Mouse (Mus musculus): Measurements from ENCODE around the gene Prox1.

The Prox1 gene

DNA sequence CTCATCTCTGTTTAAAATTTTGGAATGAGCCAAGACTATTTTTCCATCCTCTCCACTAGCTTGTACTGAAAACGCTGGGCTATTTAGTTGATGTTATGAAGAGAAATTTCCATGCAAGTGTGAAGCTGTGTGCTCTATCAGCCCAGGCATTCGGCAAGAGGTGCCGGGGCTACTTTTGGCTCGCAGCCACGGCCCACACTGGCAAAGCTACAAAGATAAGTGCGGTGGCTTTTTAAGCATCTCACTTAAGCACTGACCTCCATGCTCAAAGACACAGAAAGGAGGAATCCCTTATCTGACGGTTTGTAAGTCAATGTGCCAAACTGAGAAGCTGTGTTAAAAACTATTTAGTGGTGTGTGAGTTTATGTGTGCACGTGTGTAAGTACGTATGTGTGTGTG lies 26.9 kb downstream of the Prox1 start:
- no peak for DNase-seq (ENCODE audit: low spot score)

DNA sequence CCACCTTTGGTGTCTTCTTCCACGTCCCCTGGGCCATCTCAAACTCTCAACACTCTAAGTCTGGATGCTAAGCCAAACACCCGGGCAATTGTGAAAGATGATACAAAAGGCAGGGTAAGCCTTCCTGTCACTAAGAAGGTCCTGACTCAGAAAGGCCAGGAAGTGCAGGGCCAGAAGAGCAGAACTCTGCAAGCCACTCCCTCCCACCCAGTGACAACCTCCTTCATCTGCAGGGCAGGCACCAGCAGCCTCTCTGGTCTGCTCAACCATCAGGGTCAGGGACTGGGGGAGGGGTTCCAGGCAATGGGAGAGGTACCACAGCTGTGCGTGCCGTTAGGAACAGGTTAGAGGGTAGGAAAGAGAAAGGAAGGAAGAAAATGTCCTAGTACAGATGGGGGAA lies 27.9 kb downstream of the Prox1 start:
- no peak for DNase-seq (ENCODE audit: low spot score)

DNA sequence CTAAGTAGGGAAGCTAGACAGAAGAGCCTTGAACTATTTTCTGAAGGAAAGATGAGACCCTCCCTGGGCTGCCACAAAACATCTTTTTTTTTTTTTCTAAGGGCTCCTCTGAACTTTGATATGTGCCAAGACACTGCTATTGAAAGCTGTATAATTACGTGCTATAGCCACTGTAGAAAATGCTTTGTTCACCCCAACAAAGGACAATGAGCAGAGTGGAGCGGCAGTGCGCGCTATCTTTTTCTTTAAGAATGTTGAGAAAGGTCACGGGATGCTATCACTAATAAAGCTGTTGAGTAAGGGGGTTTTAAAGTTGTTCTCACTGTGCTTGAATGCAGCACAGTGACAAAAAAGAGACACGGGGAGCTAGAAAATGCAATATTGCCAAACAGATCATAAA lies 30.0 kb downstream of the Prox1 start:
- no peak for DNase-seq (ENCODE audit: low spot score)

DNA sequence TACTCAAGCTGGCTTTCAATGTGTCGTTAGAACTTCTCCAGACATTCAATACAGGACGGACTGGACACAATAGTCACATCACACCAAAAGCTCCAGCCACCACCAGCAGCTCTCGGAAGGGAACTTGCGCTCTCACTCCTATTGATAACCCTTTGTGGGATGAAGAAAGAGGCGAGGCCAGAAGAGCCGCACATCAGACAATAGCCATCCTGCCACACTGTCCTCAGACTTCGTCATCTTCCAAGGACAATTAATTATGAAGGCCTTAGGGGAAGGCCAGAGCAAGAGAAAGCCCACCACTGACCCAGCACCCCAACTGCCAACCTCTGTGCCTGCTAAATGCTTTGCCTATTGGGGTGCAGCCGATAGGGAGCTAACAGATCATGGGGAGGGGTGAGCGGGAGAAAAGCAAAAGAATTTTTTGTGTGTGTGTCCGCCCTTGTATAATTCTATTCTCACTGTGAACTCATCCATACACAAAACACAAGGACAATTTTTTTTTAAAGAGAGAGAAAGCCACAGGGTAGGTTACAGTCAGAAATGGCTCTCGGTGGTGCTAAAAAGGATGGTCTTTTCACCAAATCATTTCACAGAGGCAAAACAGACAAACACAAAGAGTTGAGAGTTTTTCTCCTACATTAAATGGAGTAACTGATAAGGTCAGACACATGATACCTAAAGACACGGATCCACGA lies 30.7 kb downstream of the Prox1 start:
- DNase-seq (ENCODE audit: low spot score): no peak

DNA sequence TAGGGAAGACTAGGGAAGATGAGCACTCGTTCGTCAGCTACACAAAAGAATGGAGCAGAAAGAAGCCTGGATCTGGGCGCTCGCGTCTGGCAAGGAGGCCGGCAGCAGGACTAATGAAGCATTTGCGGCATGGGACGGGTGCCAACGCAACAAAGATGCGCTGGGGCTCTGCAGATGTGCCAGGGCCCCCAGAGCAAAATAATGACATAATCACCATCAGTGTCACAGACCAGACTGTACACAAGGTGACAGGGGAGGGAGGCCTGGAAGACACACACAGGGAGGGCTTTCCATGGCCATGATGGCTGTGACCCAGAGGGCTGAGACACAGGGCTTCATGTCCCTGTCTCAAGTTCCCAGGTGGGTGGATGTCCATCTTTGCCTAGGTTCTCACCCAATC lies 32.6 kb downstream of the Prox1 start:
- no peak for DNase-seq (ENCODE audit: low spot score)

DNA sequence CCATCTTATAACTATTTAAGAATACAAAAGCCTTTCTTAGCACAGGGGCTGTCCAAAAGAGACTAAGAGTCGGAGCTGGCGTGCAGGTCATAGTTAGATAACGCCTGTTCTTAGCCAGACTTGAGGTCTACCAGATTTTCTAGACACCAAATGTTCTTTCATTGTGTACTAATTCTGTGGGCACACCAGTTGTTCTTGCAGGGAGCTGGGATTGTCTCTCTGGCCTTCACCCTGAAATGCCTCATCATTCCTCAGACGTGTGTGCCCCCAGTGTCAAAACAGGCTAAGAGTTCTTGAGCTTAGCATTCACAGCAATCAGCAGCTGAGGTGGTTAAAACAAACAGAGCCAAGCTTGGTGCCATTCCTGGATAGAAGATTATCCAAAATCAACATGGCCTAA lies 37.6 kb downstream of the Prox1 start:
- no peak for DNase-seq (ENCODE audit: low spot score)

DNA sequence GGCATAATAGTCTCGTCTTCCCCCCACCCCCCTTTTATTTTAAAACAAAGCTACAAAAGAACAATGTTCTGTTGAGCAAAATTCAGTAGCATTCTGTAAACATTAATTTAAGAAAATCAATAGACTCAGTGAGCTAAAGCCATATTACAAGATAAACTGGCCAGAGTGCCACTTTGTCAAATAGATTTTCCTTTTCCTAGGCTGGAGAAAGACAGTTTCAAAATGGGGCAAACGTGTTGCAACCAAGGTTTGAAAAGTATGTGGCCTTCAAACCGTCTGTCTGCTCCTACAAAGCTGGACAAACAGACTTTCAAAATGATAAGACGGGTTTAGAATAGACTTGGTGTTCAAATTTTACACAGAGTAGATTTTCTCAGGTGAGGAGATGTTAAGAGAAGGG lies 39.6 kb downstream of the Prox1 start:
- DNase-seq (ENCODE audit: low spot score): no peak

DNA sequence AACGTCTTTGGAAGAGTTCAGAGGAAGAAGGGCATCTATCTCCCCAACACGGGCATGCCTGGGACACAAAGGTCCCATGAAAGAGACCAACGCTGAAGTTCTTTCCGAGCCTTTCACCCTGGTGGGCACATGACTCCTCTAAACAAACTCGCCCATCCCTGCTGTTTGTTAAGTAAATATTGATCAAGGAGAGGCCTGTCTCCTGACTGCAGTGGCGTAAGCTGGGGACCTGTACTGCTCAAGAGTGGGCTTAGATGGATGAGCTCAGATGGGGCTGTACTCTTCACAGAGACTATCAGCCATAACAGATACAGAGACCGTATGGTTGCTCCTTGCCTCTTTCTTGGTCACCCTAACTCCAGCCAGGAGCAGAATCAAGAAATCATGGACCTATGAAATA lies 41.0 kb downstream of the Prox1 start:
- no peak for DNase-seq (ENCODE audit: low spot score)

DNA sequence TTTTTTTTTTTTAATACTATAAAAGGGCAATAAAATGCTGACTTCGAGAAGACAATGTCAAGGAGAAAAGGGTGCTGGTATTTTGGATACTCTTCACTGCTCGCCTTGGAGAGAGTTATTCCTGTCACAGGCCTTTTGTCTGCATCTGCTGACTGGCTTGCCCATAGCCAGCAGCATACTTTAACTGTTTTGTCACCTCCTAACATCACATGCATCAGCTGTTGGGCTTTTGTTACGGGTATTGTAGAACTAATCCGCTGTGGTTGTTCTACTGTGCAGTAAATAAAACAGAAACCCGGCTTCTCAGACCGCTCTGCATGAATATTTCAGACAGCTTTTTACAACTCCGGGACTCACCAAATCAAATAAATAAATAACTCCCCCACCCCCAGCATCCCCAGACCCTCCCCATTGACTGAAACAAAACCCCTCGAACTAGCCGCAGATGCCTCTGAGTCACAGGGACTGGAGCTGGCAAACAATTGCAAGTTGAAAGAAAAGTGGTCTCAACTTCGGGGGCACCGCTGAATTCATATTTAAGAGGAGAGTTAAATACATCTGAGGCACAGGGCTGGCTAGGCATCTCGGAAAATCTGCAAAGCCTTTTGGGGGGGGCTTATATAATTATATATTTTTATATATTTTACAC lies 41.7 kb downstream of the Prox1 start:
- no peak for DNase-seq (ENCODE audit: low spot score)

DNA sequence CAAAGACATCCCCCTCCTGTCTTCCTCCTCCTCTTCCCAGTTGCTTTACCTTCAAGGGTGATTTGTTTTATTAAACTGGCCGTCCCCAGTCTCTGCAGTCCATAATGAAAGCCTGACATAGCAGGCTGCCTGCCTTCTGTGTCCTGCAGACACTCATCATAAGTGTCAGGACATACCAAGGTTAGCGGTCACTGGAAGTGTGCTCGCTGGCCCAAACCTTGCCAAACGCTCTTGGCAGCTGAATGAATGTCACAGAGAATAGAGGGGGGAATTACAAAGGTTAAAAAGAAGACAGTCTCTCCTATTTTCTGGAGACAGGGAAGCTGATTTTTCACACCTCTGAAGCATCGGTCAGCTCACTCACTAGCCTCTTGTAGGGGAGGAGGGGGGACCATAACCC lies 42.6 kb downstream of the Prox1 start:
- DNase-seq (ENCODE audit: low spot score): no peak

DNA sequence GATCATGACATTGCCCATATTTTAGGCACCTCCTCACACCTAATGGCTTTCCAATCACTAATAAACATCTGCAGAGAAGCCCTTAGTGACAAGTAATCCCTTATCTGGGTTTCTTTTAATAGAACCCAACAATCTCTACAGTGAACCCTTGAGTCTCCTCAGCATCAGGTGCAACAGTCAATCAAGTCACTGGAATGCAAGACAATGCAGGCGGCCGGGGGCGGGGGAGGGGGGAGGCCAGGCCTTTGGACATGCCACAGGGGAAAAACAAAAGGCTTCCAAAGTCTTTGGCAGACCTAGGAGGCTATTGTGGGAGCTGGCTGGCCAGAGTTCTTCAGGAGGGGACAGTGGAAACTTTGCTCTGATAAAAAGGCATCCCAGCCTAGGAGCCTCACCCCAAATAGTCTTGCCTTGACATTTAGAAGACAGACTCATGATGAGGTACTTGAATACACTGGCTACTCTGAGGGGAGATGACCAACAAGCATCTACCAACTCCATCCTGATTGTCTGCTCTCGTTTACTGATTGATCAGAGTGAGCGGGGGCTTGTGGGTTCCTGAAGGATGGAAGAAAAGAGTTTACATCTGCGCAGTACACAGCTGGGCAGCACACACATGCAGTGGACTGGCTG lies 43.2 kb downstream of the Prox1 start:
- DNase-seq (ENCODE audit: low spot score): no peak

DNA sequence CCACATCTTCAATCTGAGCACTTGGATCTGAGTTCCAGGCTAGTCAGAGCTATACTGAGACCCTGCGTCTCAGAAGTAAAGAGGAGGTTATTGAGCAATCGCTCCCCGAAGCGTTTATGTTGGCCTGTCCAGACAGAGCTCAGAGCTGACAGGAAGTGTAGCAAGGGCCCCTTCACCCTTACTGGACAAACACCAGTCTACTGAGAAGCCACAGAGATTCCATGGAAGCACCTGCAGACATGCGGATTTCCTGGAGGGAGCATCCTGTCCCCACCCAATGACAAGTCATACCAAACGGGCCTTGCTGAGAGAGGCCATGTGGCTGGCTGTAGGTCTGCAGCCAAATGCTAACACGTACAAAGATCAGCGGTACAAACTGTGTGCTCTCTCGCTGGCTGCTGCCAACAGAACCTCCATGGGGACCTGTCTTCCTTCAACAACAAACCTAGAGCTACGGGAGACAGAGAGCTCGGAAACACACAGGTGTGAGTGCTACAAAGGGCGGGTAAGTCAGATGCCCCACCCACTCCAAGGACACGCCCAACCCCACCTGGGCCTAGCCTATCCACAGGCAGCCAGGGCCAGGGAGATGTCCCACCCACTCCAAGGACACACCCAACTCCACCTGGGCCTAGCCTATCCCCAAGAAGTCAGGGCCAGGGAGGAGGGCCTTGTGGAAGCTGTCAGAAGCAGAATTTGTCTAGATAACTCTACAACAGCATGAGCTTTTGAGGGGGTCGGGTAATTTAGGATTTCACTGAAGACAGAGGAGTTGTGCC lies 45.4 kb downstream of the Prox1 start:
- DNase-seq (ENCODE audit: low spot score): no peak

DNA sequence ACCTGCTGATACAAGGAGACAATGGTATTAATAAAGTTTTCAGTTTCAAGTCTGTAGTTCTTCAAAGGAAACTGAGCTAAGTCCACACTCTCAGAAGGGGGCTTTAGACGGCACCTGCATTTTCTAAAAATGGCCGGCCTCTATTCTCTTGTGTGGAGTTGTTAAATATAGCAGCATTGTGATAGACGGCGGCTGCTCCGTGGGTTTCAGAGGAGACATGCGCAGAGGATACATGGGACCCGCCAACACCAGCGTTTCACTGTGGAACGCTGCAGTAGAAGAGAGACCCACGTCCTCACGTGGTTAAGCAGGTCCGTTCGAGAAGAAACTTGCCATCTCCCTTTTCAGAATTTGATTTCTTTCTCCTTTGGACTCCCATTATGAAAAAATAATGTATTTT lies 47.1 kb downstream of the Prox1 start:
- DNase-seq (ENCODE audit: low spot score): no peak

DNA sequence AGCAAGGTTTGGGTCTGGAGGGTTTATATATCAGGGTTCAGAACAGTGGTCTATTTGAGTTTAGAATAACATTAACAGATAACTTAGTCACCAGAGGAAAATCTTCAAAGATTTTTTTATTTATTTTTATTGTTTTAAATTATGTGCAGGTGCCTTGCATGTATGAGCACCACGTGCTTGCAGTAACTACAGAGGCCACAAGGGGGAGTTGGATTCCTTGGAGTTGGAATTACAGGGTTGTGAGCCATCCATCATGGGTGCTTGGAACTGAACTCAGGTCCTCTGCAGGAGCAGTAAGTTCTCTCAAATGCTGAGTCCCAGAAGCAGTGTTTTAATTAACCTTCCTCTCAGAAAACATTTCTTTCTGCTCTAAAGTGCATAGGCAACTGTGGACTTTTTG lies 54.5 kb downstream of the Prox1 start:
- no peak for DNase-seq (ENCODE audit: low spot score)

DNA sequence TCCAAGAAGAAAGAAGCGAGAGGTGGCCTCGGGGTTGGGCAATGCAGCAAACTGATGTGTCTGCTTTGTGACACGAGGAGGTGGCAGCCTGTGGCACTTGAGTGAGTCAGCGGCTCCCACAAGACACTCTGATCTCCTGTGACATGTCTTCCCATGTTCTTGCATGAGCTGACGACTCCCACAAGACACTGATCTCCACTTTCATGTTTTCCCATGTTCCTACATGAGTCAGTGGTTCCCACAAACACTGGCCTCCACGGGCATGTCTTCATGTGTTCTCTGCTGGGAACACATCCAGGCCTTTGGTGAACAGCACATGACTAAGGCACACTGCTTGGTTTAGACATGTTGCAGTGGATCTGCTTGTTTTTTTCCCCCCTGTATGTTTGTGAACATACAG lies 58.8 kb downstream of the Prox1 start:
- no peak for DNase-seq (ENCODE audit: low spot score)

DNA sequence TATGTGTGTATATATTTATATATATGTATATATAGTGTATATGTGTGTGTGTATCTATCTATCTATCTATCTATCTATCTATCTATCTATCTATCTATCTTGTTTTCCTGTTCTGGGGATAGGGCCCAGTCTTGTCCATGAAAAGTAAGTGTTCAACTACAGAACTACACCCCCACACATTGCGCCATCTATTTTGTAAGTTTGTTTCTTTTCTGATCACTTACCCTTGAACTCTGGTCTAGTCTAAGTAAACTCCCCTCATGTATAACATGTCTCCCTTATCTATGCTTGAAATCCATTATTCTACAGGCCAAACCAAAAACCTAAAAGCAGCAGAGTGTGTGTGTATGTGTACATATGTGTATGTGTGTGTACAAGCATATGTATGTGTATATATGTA lies 62.9 kb downstream of the Prox1 start:
- no peak for DNase-seq (ENCODE audit: low spot score)

DNA sequence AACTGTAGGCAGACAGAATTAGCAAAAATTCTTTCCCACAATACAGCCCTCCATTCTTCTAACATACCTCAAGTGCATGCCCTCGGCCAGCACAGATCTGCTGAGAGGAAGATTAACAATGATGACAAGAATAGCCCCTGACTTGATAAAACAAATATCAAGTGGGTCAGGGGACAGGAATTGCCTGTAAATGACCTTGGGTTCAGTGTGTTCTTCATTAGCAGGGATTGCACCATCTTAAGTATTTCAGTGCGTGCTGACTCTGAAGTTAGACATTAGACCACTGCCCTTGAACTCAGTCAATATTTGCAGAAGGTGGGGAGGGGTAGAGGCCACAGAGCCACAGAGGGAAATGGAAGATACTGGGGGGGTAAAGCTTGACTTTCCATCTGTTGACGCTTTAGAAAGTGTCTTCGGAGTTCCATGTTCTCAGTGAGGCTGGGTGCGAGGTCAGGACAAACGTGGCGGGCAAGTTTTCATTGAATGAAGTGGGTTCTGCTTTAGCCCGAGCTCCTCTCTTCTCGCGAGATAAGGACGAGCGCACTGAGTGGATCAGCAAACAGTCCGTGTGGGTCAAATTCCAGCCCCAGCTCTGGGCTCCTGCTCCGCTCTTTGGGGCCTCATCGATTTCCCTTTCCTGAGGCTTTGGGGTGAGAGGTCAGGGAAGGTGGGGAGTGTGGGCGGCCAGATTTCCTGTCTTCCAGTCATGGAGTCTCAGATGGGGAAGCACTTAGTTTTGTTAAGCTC lies 63.7 kb downstream of the Prox1 start:
- no peak for DNase-seq (ENCODE audit: low spot score)

DNA sequence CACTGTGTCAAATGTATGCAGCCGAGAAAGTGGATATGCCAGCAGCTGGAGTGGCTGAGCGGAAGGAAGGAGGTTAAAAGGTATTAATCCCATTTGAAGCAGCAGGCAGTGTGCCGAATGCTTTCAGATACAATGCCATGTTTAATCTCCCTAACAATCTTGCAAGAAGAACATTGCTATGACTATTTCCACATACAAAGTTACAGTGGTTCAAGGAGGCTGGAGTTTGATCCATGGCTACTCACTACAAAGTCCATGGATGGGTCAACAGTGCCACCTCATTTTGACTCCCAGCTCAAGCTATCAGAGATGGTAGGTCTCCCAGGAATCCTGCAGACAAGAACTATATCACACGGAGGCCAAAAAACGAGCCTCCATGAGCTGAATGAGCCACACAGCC lies 64.5 kb downstream of the Prox1 start:
- no peak for DNase-seq (ENCODE audit: low spot score)

DNA sequence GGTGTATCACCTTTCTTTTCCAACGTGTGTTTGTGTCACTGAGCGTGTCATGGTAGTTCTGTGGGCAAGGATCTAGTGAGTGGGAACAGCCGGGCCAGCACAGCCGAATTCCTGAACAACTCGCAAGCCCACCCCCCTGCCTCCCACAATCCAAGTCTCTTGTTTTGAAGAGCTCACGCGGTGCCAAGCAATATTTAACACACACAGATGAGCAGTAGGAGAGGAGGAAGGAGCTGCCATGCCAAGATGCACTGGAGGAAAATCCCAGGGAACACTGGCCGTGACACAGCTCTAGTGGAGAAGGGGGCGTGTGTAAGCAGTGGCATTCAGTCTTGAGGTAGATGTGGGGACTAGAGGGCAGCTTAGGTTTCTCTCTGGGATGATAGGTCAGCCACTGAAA lies 77.2 kb downstream of the Prox1 start:
- no peak for DNase-seq (ENCODE audit: low spot score)

DNA sequence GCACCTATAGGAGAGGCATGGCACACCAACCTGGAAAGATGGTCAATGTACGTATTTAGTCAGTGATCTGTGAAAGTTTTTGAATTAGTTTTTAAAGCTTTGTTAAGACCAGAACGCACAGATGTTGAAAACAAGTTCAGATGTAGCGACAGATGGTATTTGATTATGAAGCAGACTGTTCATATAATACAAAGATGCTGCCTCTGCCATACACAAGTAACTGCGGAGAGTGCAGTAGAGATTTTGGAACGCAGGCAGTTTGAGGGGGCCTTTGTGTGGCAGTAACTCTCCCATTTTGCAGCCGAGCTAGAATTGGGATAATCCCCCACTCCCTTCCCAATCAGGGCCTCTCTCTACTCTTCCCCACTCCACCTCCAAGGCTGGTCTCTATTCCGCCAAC lies 78.4 kb downstream of the Prox1 start:
- no peak for DNase-seq (ENCODE audit: low spot score)

DNA sequence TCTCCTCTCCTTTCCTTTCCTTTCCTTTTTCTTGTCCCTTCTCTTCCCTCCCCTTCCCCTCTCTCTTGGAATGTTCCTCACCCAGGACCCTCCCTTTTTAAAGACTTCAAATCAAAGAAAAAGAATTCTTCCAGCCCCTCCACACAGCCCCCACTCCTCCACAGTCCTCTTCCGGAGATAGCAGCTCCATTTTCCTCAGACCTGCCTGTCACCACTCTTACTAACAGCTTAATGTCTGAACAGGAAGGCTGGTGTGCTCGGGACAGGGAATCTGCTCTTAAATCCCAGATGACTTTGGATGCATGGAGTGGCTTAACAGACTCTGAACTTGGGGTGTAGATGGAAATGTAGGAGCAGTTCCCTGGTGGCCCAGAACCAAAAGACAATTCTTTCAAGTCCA lies 81.6 kb downstream of the Prox1 start:
- no peak for DNase-seq (ENCODE audit: low spot score)

DNA sequence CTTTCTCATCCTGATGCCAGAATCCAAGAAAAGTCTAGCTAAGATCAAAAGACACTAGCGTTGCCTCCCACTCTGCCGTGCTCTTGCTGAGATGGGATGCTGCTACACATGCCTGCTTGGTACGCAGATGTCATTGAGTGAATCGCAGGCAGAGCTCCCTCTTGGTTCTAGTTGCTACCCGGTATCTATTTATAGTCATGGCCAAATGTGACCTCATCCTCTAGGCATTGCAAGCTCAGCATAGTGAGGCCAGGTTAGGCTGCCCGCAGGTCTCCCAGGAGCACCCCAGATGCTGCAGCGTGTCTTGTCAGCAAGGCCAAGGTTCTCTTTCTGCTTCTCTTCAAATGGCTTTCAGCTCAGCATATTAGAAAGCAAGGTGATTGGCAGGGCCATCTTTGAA lies 84.8 kb downstream of the Prox1 start:
- no peak for DNase-seq (ENCODE audit: low spot score)
